ENCODE assay signal across 15 mouse cellular contexts in genomic region chr3:58810353-58810752, GRCm38 (mm10). TPM values are rescaled to one million over a fixed set of nuclear protein-coding genes. Genes with fewer than 3 reads are reported as not detected.
DNase-seq lines count a peak whose midpoint lies in the region; ATAC-seq lines count a peak whose summit lies in the region.
"Had no signal": no experiment of that assay in that cellular context is flagged by ENCODE, and none has a peak within 500 bp of the region (broad histone marks: within the 10 kb centered on the region; RNA-seq: fewer than 3 reads in every experiment).

No protein-coding gene starts in this region.

- no peak overlapping the region for H3K4me3 ChIP-seq in limb, embryonic 13.5 days
- H3K4me3 ChIP-seq: forebrain, embryonic 10.5 days; heart, adult 2 months; hindbrain, embryonic 10.5 days had no signal

- ATAC-seq in limb, embryonic 13.5 days (ENCODE audit: low FRiP score, low read depth) = peak; percentile 40; the same call in 1 of the 2 replicates
- ATAC-seq: Patski had no signal

- 22% methylated on average over 11 of the region's 11 CpGs for WGBS in limb, embryonic 13.5 days

- peak; percentile 86 for DNase-seq in heart, adult 11 months
- no peak for DNase-seq in heart, adult 18-20 months
- DNase-seq in lung, postnatal 36 days = peak; percentile 12
- DNase-seq in lung, postnatal 10 days = no peak
- DNase-seq in cerebellum, postnatal 10 days = peak; percentile 40 to 46
- DNase-seq in urinary bladder, postnatal 10 days (ENCODE audit: low spot score) = no peak
- DNase-seq: adrenal gland, adult 2 months; kidney, postnatal 14 days; liver; lung, postnatal 4 days had no signal

- no peak overlapping the region for H3K27ac ChIP-seq in limb, embryonic 13.5 days
- H3K27ac ChIP-seq: forebrain, embryonic 10.5 days; heart, adult 2 months; hindbrain, embryonic 10.5 days had no signal

- no peaks in the 10 kb centered on the region for H3K36me3 ChIP-seq in limb, embryonic 13.5 days
- H3K36me3 ChIP-seq: forebrain, embryonic 10.5 days; hindbrain, embryonic 10.5 days had no signal

- peak overlapping the region; percentile 14 for H3K4me2 ChIP-seq in limb, embryonic 13.5 days (replicated peaks)

- no peaks in the 10 kb centered on the region for H3K9me3 ChIP-seq in limb, embryonic 13.5 days
- H3K9me3 ChIP-seq: forebrain, embryonic 10.5 days; hindbrain, embryonic 10.5 days had no signal

- H3K4me1 ChIP-seq in limb, embryonic 13.5 days = peaks cover 23% of the 10 kb centered on the region

- H3K27me3 ChIP-seq in limb, embryonic 13.5 days = no peaks in the 10 kb centered on the region

- H3K9ac ChIP-seq in limb, embryonic 13.5 days = no peak overlapping the region

RNA-seq across cellular contexts. Expression of gene Mindy4b-ps, which starts 11.8 kb away (rescaled TPM):
- total RNA-seq in heart, adult 18-20 months (2021) = under 1 TPM; 0.23 to 0.40 TPM
- polyA plus RNA-seq in limb, embryonic 13.5 days (2015; fragmentation: Nextera tagmentation; extraction: Ambion mirVana) = 0.18 TPM in 1 of 2 replicates, not detected in the other
- total RNA-seq: adrenal gland, adult 2 months had no signal
- polyA plus RNA-seq: adrenal gland, adult 2 months; forebrain, embryonic 10.5 days; hindbrain, embryonic 10.5 days; Patski had no signal

Comparison
In these comparisons a context has a peak if more than half of its experiments do, and no peak if none do; other contexts are left out.
1. DNase-seq: peak in heart, adult 11 months (single experiment), lung, postnatal 36 days (single experiment) and cerebellum, postnatal 10 days (2 of 2); none in heart, adult 18-20 months (0 of 2), lung, postnatal 10 days (single experiment) and urinary bladder, postnatal 10 days (single experiment).